Mouse (Mus musculus): ENCODE measurements around the gene Nagk. TPM values are rescaled to one million over a fixed set of nuclear protein-coding genes. Genes with fewer than 3 reads are reported as not detected.

Nagk gene
- polyA plus RNA-seq, 1 experiment = 53.0 TPM

GRCm38 (mm10) chr6:83818996-83819395, 24.2 kb downstream of the Nagk start:
- peak; percentile 42 for DNase-seq (ENCODE audit: low read depth)
- TF ChIP-seq POLR2A (IDR thresholded peaks at IDR 0.05; ENCODE audit: borderline replicate concordance, extremely low read depth, insufficient read depth, insufficient read length, poor library complexity, severe bottlenecking) = no peak
- no peak for TF ChIP-seq CTCF (IDR thresholded peaks at IDR 0.05; ENCODE audit: borderline replicate concordance, extremely low read depth, insufficient read depth, insufficient read length)

GRCm38 (mm10) chr6:83820727-83821515, 26.1 kb downstream of the Nagk start:
- TF ChIP-seq POLR2A (IDR thresholded peaks at IDR 0.05; ENCODE audit: borderline replicate concordance, extremely low read depth, insufficient read depth, insufficient read length, poor library complexity, severe bottlenecking) = no peak
- no peak for TF ChIP-seq CTCF (IDR thresholded peaks at IDR 0.05; ENCODE audit: borderline replicate concordance, extremely low read depth, insufficient read depth, insufficient read length)
- DNase-seq (ENCODE audit: low read depth) = peak; percentile 37

DNA sequence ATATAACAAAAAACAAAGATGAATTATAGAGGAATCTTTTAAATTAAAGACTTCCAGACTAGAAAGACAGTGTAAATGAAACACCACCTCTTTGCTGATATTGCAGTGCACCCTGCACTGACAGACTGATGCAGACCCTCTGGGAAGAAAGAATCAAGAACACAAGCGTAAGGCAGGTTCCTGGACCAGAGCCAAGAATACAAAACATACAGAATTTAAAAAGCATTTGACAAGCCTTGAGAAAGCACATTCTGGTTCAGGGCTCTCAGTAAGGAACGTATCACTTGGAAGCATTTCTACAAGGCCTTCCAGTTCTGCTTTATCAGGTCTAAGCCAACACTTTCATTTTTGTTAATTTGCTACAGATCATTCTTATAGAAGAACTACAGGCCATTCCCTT, 27.1 kb downstream of the Nagk start:
- TF ChIP-seq POLR2A (IDR thresholded peaks at IDR 0.05; ENCODE audit: borderline replicate concordance, extremely low read depth, insufficient read depth, insufficient read length, poor library complexity, severe bottlenecking) = no peak
- no peak for TF ChIP-seq CTCF (IDR thresholded peaks at IDR 0.05; ENCODE audit: borderline replicate concordance, extremely low read depth, insufficient read depth, insufficient read length)
- peak; percentile 71 for DNase-seq (ENCODE audit: low read depth)

- no peak for DNase-seq (ENCODE audit: low read depth)
- no peak for TF ChIP-seq POLR2A (IDR thresholded peaks at IDR 0.05; ENCODE audit: borderline replicate concordance, extremely low read depth, insufficient read depth, insufficient read length, poor library complexity, severe bottlenecking)
- TF ChIP-seq CTCF (IDR thresholded peaks at IDR 0.05; ENCODE audit: borderline replicate concordance, extremely low read depth, insufficient read depth, insufficient read length) = no peak
Measured at GRCm38 (mm10) chr6:83830941-83831605, 36.3 kb downstream of the Nagk start.

- TF ChIP-seq CTCF (IDR thresholded peaks at IDR 0.05; ENCODE audit: borderline replicate concordance, extremely low read depth, insufficient read depth, insufficient read length) = no peak
- TF ChIP-seq POLR2A (IDR thresholded peaks at IDR 0.05; ENCODE audit: borderline replicate concordance, extremely low read depth, insufficient read depth, insufficient read length, poor library complexity, severe bottlenecking) = peak; percentile 99
- peak; percentile 100 for DNase-seq (ENCODE audit: low read depth)
Measured at GRCm38 (mm10) chr6:83831606-83832123, 36.9 kb downstream of the Nagk start, which contains the start of gene Paip2b. Gene Paip2b, minus strand, starts transcription at chr6:83831741.

GRCm38 (mm10) chr6:83832393-83832792, 37.6 kb downstream of the Nagk start:
- peak; percentile 2 for DNase-seq (ENCODE audit: low read depth)

GRCm38 (mm10) chr6:83836826-83837225, 42.0 kb downstream of the Nagk start:
- no peak for TF ChIP-seq POLR2A (IDR thresholded peaks at IDR 0.05; ENCODE audit: borderline replicate concordance, extremely low read depth, insufficient read depth, insufficient read length, poor library complexity, severe bottlenecking)
- TF ChIP-seq CTCF (IDR thresholded peaks at IDR 0.05; ENCODE audit: borderline replicate concordance, extremely low read depth, insufficient read depth, insufficient read length) = no peak
- no peak for DNase-seq (ENCODE audit: low read depth)

DNA sequence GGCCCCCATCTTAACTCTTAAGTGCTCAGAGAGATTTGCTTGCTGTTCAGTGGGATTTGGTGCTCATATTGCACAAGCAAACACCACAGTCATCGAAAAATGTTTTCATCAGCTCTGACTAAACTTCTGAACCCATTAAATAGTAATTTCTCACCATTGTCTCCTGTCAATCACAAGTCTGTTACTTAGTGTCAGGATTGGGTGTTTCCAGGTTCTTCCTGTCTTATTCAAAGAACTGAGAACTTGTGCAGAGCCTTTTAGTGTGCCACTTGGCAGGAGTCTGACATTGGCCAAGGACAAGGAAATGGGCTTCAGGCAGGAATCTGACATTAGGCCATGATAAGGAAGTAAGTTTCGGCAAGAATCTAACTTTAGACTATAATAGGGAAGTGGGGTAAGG, 43.3 kb downstream of the Nagk start:
- TF ChIP-seq CTCF (IDR thresholded peaks at IDR 0.05; ENCODE audit: borderline replicate concordance, extremely low read depth, insufficient read depth, insufficient read length) = no peak
- no peak for TF ChIP-seq POLR2A (IDR thresholded peaks at IDR 0.05; ENCODE audit: borderline replicate concordance, extremely low read depth, insufficient read depth, insufficient read length, poor library complexity, severe bottlenecking)
- no peak for DNase-seq (ENCODE audit: low read depth)

- DNase-seq (ENCODE audit: low read depth) = no peak
- TF ChIP-seq CTCF (IDR thresholded peaks at IDR 0.05; ENCODE audit: borderline replicate concordance, extremely low read depth, insufficient read depth, insufficient read length) (no peak), POLR2A (IDR thresholded peaks at IDR 0.05; ENCODE audit: borderline replicate concordance, extremely low read depth, insufficient read depth, insufficient read length, poor library complexity, severe bottlenecking) (no peak)
Measured at GRCm38 (mm10) chr6:83840086-83840485, 45.3 kb downstream of the Nagk start.

DNA sequence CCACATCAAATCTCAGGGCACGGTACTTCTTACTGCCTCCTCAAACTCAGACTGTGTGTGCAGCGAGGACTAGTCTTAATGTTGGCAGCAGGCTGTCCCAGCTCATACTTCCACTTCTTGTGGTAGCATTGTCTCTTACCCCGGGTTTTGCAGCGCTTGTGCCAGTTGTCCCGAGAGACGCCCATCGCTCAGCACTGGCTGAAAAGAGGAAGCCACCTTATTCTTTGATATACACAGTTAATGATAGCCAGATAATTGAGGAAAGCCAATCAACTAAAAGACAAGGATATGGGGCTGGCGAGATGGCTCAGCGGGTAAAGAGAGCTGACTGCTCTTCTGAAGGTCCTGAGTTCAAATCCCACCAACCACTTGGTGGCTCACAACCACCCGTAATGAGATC, 50.1 kb downstream of the Nagk start:
- DNase-seq (ENCODE audit: low read depth) = no peak
- TF ChIP-seq POLR2A (IDR thresholded peaks at IDR 0.05; ENCODE audit: borderline replicate concordance, extremely low read depth, insufficient read depth, insufficient read length, poor library complexity, severe bottlenecking) (no peak), CTCF (IDR thresholded peaks at IDR 0.05; ENCODE audit: borderline replicate concordance, extremely low read depth, insufficient read depth, insufficient read length) (no peak)

GRCm38 (mm10) chr6:83846141-83846540, 51.4 kb downstream of the Nagk start:
- DNase-seq (ENCODE audit: low read depth) = no peak

GRCm38 (mm10) chr6:83849446-83849845, 54.7 kb downstream of the Nagk start:
- TF ChIP-seq POLR2A (IDR thresholded peaks at IDR 0.05; ENCODE audit: borderline replicate concordance, extremely low read depth, insufficient read depth, insufficient read length, poor library complexity, severe bottlenecking) (no peak), CTCF (IDR thresholded peaks at IDR 0.05; ENCODE audit: borderline replicate concordance, extremely low read depth, insufficient read depth, insufficient read length) (no peak)
- no peak for DNase-seq (ENCODE audit: low read depth)

More at GRCm38 (mm10) chr6:83846141-83846540, 51.4 kb downstream of the Nagk start:
- TF ChIP-seq POLR2A (IDR thresholded peaks at IDR 0.05; ENCODE audit: borderline replicate concordance, extremely low read depth, insufficient read depth, insufficient read length, poor library complexity, severe bottlenecking) = no peak
- TF ChIP-seq CTCF (IDR thresholded peaks at IDR 0.05; ENCODE audit: borderline replicate concordance, extremely low read depth, insufficient read depth, insufficient read length) = no peak

All from brain, embryonic 14.5 days (tissue).